Mouse (Mus musculus) cerebral cortex, adult 2 months (tissue): Measurements from ENCODE around the gene Rab25.

Source experiments
- WGBS: fragments of 180-500 bp; shearing (Covaris S2); methylation state at CpG from one replicate; pipeline ENCODE4 v1.1.7; 2018; 5-methylcytosine and 5-hydroxymethylcytosine counted together

Gene Rab25

GRCm38 (mm10) chr3:88526157-88527131, 21.7 kb downstream of the Rab25 start:
- WGBS = 30% methylated on average over 17 of the region's 17 CpGs

GRCm38 (mm10) chr3:88525021-88525420, 23.1 kb downstream of the Rab25 start:
- WGBS = 95% methylated on average over 5 of the region's 5 CpGs

GRCm38 (mm10) chr3:88523027-88523426, 25.1 kb downstream of the Rab25 start:
- WGBS = 84% methylated on average over 8 of the region's 8 CpGs

DNA sequence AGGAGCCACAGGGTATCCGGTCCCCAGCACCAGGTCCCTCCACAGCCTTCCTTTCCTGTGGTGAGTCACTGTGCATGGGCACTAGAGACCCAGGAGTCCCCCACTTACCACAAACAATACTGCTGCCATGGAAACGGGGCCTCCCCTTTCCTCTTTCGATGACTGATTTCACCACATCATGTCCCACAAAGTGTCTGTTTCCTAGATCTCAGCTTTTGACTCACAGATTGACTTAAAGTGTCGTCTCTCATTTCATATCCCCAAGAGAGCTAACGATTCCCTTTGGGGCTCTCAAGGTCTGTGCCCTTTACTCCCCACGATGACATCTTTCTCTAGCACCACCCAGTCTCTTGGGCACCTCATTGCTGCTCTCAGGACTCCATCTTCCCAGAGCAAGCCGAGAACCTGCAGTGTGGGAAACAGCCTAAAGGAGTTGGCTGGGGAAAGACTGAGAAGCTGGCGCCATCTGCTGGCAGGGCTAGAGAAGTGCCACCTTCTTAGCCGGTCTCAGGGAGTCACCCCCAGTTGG, 26.2 kb downstream of the Rab25 start:
- 29% methylated on average over 9 of the region's 9 CpGs for WGBS

DNA sequence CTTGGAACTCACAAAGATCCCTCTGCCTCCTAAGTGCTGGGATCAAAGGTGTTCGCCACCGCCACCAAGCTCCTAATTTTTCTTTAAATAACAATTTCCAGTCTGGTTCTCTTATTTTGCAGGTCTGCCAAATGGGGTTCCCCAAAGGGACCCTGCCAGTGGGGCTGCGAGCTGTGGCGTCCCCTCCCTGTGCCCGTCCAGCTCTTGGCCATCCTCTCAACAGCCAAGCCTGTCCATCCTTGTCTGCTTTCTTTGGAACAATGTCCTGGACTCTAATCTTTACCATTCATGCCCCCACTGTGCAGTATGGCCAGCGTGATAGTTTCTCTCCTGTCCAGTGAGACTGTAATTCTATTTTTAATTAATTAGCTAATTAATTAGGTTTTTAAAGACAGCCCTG, 26.9 kb downstream of the Rab25 start:
- WGBS = 91% methylated on average over 6 of the region's 6 CpGs

DNA sequence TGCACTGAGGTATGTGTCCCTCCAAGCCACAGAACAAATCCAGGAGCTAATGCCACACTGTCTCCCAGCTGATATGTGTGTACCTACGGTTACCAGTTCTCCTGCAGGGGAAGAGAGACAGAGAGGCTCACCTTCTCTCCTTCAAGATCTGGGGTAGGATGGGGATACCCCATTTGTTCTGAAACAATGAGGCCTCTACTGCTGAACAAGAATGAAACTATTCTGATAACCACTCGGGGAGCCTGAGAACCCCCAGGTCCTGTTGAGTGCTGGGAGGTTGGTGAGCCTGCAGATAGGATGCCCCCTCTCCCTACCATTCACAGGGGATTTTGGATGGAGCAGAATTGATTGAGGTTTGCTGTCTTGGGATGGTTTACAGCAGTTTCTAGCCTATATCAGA, 28.0 kb downstream of the Rab25 start:
- WGBS = 95% methylated on average over 2 of the region's 2 CpGs

DNA sequence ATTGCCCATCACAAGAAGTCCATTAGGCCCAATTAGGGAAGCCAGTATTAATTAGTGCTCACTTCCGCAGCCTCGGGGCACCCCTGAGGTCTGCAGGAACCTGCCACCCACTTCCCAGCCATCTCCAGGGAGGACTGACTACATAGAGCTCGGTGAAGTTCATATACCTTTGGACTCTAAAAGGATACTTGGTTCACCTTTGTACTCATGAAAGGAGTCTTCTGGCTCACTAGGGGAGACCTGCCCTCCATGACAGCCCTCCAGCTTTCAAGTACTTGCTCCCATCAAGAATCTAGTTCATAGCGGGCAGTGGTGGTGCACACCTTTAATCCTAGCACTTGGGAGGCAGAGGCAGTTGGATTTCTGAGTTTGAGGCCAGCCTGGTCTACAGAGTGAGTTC, 29.7 kb downstream of the Rab25 start:
- 77% methylated on average over 4 of the region's 4 CpGs for WGBS

DNA sequence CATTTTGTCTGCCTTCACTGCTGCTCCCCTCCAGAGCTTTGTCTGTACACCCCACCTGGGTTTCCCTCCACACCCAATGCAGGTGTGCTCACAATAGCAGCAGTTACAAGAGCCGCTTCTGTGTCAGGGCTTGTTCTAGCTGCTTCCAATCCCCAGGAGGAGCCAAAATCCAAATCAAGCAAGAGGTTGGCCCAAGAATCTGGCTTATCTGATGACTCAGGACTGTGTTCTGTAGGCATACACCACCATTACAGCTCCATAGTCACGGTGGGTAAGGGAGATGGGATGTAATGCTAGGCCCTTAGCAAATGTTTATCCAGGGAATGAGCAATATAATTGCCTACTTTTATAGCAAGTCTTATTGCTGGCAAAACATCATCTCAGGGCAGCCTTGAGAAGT, 31.7 kb downstream of the Rab25 start:
- 76% methylated on average over 2 of the region's 2 CpGs for WGBS

DNA sequence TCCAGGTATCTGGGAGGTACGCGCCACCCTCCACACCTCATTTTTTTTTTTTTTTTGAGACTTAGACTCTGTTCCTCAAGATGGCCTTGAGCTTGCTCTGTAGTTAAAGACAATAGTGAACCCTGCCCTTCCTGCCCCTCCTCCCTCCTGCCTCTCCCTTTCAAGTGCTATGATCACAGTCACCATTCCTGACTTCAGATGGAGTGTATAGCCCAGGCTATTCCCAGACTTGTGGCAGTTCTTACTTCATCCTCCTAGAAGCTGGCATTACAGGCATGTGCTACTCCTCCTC, 33.1 kb downstream of the Rab25 start:
- 100% methylated on average over 2 of the region's 2 CpGs for whole genome bisulfite sequencing

DNA sequence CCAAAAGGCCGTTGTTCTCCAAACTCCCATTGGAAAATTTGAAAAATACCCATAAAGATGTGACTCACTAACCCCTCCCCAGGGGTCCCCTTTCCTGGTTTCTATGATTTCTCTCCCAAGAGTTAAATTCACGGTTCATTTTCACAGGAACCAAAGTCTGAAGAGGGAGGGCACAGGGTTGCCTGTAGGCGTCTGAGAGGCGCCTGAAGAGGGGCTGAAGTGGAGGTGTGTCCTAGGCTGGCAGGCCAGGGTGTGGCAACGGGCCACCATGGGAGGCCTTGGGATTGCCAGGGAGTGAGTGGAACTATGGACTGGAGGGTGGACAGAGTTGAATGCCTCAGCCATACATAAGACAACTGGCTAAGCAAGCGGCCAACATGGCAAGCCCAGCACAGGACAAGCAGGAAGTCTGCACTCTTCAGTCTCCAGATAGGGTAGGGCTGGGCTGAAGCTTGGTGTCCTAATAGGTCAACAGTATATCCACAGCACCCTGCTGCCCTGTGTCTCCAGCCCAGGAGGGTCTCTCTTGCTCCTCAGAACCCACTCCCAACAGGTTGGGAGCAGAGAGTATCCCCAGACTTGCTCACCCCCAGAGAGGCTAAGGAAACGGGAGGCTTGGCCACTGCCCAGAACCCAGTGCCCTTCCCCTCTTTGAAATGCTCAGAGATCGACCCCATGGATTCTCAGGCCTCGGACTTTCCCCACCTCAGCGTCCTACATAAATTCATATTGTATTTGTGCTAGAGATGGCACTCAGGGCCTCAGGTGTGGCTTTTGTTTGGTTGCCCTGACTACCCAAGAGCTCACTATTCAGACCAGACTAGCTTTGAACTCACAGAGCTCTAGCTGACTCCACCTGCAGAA, 33.6 kb downstream of the Rab25 start:
- 89% methylated on average over 10 of the region's 10 CpGs for WGBS

DNA sequence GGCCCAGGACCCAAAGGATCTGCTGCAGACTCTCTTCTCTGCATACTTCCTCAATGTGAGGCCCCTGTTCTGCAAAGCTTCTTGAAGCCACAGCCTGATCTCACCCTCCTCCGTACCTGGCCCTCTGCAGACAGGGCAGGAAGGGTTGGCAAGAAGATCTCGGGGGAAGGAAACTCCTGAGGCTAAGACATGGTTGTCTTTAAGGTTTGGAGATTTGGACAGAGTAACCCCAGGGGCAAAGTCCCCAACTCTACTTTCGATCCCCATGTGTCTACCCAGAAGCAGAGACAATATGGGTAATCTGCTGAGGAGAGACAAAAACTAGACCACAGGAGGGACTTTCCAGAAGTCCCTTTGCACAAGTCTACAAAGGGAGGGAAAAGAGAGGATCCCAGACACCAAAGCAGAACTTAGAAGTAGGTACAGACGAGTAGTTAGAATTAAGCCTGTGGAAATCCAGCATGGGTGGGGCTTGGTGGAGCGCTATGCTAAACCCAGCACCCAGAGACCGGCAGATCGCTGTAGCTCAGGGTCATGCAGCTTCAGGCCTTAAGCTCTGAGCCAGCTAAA, 34.5 kb downstream of the Rab25 start:
- 87% methylated on average over 7 of the region's 7 CpGs for WGBS

DNA sequence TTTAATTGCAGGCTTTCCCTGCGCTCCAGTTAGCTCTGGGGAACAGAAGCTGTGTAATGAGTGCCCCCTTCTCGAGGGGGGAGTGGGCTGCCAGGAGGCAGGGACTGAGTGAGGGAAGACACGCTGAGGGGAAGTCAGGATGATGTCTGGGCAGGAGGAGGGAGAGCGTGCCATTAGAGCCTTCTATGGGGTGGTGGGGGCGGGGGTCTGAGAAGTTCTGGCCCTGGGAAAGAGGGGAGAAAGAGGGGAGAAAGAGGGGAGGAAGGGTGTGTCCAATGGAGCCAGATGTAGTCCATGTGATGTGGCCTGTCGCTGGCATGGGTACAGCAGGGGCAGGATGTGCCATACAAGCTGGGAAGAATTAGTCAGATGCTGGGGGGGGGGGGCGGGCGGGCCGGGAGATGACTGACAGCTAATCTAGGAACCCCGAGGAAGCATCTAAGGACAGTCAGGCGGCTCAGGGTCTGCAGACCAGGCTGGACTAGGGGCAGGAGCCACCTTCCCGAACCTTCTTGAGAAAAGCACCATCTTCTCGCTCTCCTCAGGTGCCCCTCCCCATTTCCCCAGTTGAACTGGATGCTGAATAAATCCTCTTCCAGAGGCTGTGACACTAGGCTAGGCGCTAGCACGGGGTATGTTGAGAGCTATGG, 35.1 kb downstream of the Rab25 start:
- WGBS = 60% methylated on average over 15 of the region's 15 CpGs

GRCm38 (mm10) chr3:88512141-88512895, 35.8 kb downstream of the Rab25 start:
- WGBS = 76% methylated on average over 6 of the region's 6 CpGs

GRCm38 (mm10) chr3:88511559-88511958, 36.5 kb downstream of the Rab25 start:
- 74% methylated on average over 4 of the region's 4 CpGs for WGBS

DNA sequence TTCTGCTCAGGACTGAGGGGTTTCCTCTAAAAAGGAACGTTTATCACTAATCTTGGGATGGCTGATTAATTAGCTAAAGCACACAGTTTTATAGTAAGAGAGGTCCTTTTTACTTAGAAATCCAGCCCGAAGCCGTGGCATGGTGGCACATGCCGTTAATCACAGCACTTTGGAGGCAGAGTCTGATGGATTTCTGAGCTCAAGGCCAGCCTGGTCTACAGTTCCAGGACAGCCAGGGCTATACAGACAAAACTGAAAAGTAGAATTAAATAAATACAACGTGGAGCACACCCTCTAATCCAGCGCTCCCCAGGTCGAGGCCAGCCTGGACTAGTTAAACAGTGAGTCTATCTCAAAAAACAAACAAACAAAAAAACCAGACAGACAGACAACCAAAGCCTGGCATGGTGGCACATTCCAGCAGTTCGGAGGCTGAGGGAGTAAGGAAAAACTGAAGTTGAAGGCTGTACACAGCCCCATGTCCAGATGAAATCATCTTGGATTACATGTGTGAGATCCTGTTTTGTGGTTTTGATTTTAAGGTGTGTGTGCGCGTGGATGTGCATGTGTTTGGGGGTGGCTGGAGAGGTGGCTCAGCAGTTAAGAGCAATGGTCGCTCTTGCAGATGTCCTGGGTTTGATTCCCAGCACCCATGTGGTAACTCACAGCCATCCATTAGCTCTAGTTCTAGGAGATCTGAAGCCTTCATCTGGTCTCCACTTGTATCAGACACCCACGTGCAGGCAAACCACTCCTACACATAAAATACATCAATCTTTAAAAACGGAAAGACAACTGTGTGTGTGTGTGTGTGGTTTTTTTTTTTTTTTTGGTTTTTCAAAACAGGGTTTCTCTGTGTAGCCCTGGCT, 37.4 kb downstream of the Rab25 start:
- WGBS = 53% methylated on average over 13 of the region's 13 CpGs

GRCm38 (mm10) chr3:88509692-88510420, 38.2 kb downstream of the Rab25 start, which contains the start of gene Lmna:
TSS of gene Lmna (minus strand) at chr3:88509956.
- WGBS = 3% methylated on average over 31 of the region's 31 CpGs

GRCm38 (mm10) chr3:88509250-88509649, 38.9 kb downstream of the Rab25 start:
- WGBS = 70% methylated on average over 3 of the region's 3 CpGs

- WGBS = 71% methylated on average over 7 of the region's 7 CpGs
Measured at GRCm38 (mm10) chr3:88505765-88506164, 42.3 kb downstream of the Rab25 start.

DNA sequence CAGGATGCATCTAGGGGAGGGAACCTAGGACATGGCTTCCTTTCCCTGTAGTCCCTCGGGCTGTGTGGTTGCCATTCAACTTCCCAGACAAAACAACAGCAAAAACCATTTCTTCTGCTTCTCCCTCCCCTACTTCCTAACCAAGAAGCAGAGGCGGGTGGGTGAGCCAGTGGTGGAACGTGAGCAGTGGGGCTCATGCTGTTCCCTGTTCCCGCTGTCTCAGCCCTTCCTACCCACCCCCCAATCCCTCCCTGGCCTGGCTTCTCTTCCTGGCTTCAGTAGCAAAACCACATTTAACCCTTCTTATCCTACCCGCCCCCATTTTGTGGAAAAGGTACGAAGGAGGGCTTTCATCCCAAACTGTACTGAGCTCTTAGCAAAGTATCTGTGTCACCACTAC, 43.0 kb downstream of the Rab25 start:
- 61% methylated on average over 6 of the region's 6 CpGs for WGBS
